Mouse (Mus musculus): Measurements from ENCODE around the gene Nt5c2.

DNA sequence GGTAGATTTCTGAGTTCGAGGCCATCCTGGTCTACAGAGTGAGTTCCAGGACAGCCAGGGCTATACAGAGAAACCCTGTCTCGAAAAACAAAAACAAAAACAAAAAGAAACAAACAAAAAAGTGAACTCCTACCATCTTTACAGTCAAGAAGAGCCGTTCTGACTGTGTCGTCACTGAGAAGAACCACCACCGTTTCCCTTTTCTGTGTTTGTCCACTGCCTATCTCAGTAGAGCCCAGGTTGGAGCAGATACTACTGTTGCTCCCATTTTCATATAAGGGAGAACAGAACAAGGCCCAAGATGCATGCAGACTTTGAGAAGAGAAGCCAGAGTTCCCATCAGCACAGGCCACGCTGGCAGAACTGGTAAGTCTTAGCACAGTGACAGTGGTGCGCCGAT, 124.3 kb downstream of the Nt5c2 start:
- TF ChIP-seq CTCF (IDR thresholded peaks at IDR 0.05; ENCODE audit: low read depth, low read length) (no peak), POLR2A (IDR thresholded peaks at IDR 0.05; ENCODE audit: borderline replicate concordance, low read depth, low read length) (no peak)
